Mouse (Mus musculus) embryonic facial prominence, embryonic 12.5 days (tissue): ENCODE results near the gene Nsa2. TPM values are rescaled to one million over a fixed set of nuclear protein-coding genes. Genes with fewer than 3 reads are reported as not detected.

Experiments
- ATAC-seq: fragments of 200-750 bp; cut with Nextera tagmentation; 2 replicates; pipeline ENCODE4 v1.8.0; 2017; ENCODE audit not compliant: insufficient number of reproducible peaks, insufficient read depth, low FRiP score, low TSS enrichment
- H3K27ac ChIP-seq: fragments of 300-500 bp; sonication (generic); 2 replicates; pipeline ENCODE4 v1.5.1; 2016; ENCODE audit warnings: mild to moderate bottlenecking
- H3K27me3 ChIP-seq: fragments of 300-500 bp; sonication (generic); 2 replicates; pipeline ENCODE4 v1.6.1; 2016; ENCODE audit warnings: mild to moderate bottlenecking, moderate library complexity
- H3K36me3 ChIP-seq: fragments of 300-500 bp; sonication (generic); 2 replicates; pipeline ENCODE4 v1.6.1; 2016; ENCODE audit warnings: mild to moderate bottlenecking
- H3K4me1 ChIP-seq: fragments of 300-500 bp; sonication (generic); 2 replicates; pipeline ENCODE4 v1.6.1; 2016
- H3K4me2 ChIP-seq: fragments of 300-500 bp; sonication (generic); replicated peaks from 2 replicates; pipeline ENCODE4 v1.6.1; 2016; ENCODE audit warnings: mild to moderate bottlenecking, moderate library complexity
- H3K4me3 ChIP-seq: fragments of 300-500 bp; sonication (generic); 2 replicates; pipeline ENCODE4 v1.5.1; 2016; ENCODE audit warnings: mild to moderate bottlenecking
- H3K9ac ChIP-seq: fragments of 300-500 bp; sonication (generic); 2 replicates; pipeline ENCODE4 v1.6.1; 2016; ENCODE audit warnings: mild to moderate bottlenecking, moderate library complexity
- H3K9me3 ChIP-seq: fragments of 300-500 bp; sonication (generic); 2 replicates; pipeline ENCODE4 v1.6.1; 2016; ENCODE audit warnings: mild to moderate bottlenecking, moderate library complexity
- WGBS: fragments of 180-500 bp; shearing (Covaris S2); methylation state at CpG from one replicate; pipeline ENCODE4 v1.1.7; 2016; 5-methylcytosine and 5-hydroxymethylcytosine counted together
- polyA plus RNA-seq: library from polyadenylated mRNA; unstranded; fragments of >200 nt; fragmentation: Nextera tagmentation; extraction: Ambion mirVana; gene quantifications from 2 replicates; pipeline ENCODE4 v1.2.1, GENCODE M21; 2016

Nsa2 gene
- polyA plus RNA-seq, result 61.1 and 66.6 TPM in 2 replicates

DNA sequence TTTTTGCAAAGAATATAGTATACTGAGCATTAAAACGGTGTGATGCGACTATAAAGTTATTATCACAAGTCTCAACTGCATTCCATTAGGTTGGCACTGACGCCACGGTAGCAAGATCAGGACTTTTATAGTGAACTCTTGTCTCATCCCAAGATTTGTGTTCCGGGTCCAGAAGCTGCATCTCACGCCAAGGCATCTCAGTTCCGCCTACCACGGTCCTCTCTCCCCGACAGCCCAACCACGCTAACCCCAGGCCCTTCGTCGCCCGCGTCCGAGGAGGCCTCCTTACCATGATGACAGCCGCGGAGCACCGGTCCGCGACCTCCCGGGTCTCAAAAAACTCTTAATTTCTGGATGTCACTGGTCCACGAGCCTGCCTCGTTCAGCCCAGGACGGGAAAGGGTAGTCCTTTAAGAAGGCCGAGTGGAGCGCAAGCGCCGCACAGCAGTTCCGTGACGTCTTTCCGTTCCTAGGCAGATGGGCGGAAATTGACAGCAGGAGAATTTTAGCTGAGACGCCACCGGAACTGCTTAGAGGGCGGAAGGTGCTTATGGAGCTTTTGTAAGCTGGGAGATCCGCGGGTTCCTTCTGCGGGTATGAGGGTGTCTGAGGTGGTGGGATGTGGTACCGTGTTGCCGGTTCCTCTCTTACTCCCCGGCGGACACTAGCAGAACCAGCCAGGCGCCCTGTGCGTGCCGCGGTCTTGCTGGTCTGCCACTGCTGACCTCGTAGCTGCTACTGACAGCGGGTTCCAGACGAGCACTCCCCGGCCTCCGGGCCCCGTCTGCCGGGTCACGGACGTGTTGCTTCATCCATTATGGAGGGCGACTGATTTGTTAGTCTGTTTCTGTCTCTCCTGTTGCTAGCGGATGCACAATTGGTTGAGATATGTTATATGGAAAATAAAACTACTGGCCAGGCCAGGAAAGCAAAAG, at the start of gene Nsa2, which contains the start of gene Gfm2:
TSS of gene Nsa2 (minus strand) at position 472 of the 935 bp plus-strand sequence.
TSS of gene Gfm2 (plus strand) at position 472 of the 935 bp plus-strand sequence.
- under 1% methylated on average over 57 of the region's 57 CpGs for WGBS
- peak within 1 kb of the TSS; percentile 82 for H3K27ac ChIP-seq
- peak within 1 kb of the TSS; percentile 86 for H3K4me3 ChIP-seq
- peak within 1 kb of the TSS; percentile 63 for H3K4me2 ChIP-seq
- H3K9me3 ChIP-seq, result no peaks in the 10 kb centered on the region
- no peaks in the 10 kb centered on the region for H3K27me3 ChIP-seq
- H3K4me1 ChIP-seq, result no peaks in the 10 kb centered on the region
- ATAC-seq, result peak; percentile 93
- H3K9ac ChIP-seq, result peak within 1 kb of the TSS; percentile 78
- H3K36me3 ChIP-seq, result peaks cover 21% of the 10 kb centered on the region

DNA sequence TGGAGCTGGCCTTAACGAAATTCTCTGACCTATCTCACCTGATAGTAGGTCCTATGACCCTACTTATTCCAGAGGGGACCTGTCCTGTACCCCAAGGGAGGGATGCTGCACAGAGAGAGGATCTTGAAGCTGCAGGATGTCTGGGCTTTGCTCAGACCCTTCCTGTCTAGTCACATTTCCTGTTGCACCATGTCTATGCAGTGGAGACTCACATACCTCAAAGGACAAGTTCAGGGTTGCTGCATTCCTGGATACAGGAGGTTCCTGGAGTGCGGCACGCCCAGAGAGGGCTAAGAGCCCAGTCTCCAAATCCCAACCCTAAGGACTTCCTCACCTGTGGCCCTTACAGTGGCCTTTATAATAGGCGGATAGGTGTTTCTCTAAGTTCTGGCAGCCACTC, 48.6 kb upstream of the Nsa2 start:
- 82% methylated on average over 4 of the region's 4 CpGs for whole genome bisulfite sequencing
- Histone ChIP-seq H3K4me1 (no peaks in the 10 kb centered on the region), H3K27me3 (no peaks in the 10 kb centered on the region), H3K9ac (no peak overlapping the region), H3K9me3 (no peaks in the 10 kb centered on the region), H3K36me3 (no peaks in the 10 kb centered on the region), H3K4me3 (no peak overlapping the region), H3K4me2 (no peak overlapping the region), H3K27ac (no peak overlapping the region)
- ATAC-seq, result no peak

DNA sequence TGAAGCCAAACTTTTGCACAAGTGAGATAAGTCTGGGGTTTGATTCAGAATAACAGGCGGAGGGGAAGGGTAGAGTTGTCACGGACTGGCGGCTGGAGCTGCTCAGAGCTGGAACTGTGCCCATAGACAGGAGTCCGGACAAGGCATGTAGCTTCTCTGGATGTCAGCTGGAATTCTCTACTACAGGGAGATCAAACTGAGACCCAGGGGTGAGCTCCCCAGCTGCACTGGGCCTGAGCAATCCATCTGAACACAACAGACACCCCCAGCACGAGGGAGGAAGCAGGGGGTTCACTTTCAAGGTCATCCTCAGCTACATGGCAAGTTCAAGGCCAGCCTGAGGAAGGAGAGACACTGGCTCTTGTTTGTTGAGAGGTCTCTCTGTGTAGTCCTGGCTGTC, 46.9 kb upstream of the Nsa2 start:
- H3K9ac ChIP-seq, result no peak overlapping the region
- WGBS, result 88% methylated on average over 5 of the region's 5 CpGs
- H3K27me3 ChIP-seq, result no peaks in the 10 kb centered on the region
- H3K36me3 ChIP-seq, result peaks cover 6% of the 10 kb centered on the region; the same call in 1 of the 2 replicates
- ATAC-seq, result no peak
- H3K4me2 ChIP-seq, result no peak overlapping the region
- H3K4me3 ChIP-seq, result no peak overlapping the region
- H3K4me1 ChIP-seq, result no peaks in the 10 kb centered on the region
- H3K27ac ChIP-seq, result no peak overlapping the region
- H3K9me3 ChIP-seq, result no peaks in the 10 kb centered on the region

DNA sequence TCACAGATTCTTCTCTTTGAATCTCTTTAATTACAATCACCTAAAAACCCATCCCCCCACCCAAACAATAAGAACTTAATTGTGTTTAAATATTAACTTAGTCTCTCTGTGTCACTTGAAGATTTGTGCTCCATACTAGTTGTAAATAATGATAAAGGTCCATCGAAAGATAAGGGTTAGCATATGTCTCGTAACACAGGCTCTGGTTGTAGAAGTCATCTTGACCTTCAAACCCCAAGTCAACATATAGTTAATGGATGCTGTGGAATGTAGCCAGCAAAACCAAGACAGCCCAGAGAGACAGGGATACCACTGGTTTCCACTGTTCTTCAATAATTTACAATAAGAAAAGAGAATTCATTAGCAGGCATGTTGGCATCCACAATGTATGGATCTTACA, 46.4 kb upstream of the Nsa2 start:
- no peak for ATAC-seq
- WGBS, result 92% methylated on average over 2 of the region's 2 CpGs
- Histone ChIP-seq H3K4me3 (no peak overlapping the region), H3K27me3 (no peaks in the 10 kb centered on the region), H3K9ac (no peak overlapping the region), H3K4me2 (no peak overlapping the region), H3K36me3 (peaks cover 8% of the 10 kb centered on the region; the same call in 1 of the 2 replicates), H3K4me1 (no peaks in the 10 kb centered on the region), H3K9me3 (no peaks in the 10 kb centered on the region), H3K27ac (no peak overlapping the region)

DNA sequence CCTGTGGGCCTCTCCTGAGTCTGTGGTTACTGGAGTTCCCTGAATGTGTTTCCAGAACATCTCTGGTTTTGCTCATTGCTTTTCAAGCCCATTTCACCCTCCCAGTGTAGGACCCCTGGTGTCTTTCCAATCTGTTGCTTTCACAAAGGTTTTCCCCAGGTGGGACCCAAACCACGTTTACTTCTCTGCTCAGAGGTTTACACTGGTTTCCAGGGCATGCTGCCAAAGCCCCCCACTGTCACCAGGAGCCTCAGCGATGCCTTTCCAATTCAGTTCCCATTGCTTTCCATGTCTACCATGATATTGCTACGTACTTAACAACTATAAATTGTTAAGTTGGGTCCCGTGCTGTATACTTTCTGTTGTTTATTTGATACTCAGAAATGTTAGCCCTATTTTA, 45.1 kb upstream of the Nsa2 start:
- H3K4me1 ChIP-seq, result no peaks in the 10 kb centered on the region
- no peak overlapping the region for H3K27ac ChIP-seq
- H3K9ac ChIP-seq, result no peak overlapping the region
- peaks cover 14% of the 10 kb centered on the region for H3K36me3 ChIP-seq
- no peak overlapping the region for H3K4me2 ChIP-seq
- no peak overlapping the region for H3K4me3 ChIP-seq
- ATAC-seq, result no peak
- no peaks in the 10 kb centered on the region for H3K9me3 ChIP-seq
- no peaks in the 10 kb centered on the region for H3K27me3 ChIP-seq
- WGBS, result 72% methylated on average over 4 of the region's 4 CpGs

DNA sequence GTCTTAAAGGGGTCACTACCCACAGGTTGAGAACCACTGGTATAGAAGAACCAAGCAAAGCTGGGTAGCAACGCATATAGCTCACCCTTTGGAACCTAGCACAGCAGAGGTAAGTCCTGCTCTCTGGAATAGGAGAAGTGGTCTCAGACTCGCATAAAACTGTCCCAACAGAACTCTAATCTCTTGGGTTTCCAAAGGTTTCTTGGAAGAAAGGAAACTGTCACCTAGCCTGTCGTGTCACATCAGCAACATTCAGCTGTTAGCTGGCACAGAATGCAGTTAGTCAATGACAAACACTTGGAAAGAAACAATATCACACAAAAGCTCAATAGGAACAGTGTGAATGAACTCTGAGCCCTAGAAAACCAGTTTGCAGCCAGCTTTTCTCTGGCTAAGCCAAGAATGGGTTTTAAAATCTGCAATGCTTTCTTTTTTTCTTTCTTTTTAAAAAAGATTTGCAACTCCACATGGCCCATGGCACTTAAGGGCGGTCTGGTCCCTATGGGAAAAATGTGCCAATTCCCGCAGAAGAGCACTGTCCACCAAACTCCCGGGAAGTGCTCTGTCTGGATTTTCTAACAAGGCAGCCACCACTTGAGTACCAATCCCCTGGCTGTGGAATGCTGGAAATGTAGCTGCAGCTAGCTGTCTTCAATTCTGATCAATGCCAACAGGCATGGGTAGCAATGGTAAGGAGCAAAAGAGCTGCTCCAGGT, 42.5 kb upstream of the Nsa2 start:
- Histone ChIP-seq H3K36me3 (peaks cover 27% of the 10 kb centered on the region), H3K9ac (no peak overlapping the region), H3K4me3 (no peak overlapping the region), H3K27ac (no peak overlapping the region), H3K27me3 (no peaks in the 10 kb centered on the region), H3K9me3 (no peaks in the 10 kb centered on the region), H3K4me2 (no peak overlapping the region), H3K4me1 (no peaks in the 10 kb centered on the region)
- WGBS, result 76% methylated on average over 6 of the region's 6 CpGs
- ATAC-seq, result no peak

DNA sequence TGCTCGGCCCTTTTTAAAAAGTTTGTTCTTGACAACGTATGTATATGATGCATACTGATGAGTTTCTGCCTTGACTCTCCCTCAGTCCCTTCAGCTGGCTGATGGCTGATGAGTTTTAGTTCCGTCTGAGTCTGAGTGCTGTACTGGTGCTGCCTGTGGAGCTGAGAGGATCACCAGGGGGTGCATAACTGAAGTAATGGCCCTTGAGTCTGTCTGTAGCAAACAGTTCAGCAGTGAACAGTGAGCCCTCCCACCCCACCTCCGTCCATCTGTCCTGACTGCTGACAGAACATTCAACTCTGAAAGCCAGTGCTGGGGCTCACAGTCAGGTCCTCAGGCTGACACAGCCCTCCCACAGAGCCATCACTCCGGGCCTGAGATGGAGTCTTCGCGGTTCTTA, 41.2 kb upstream of the Nsa2 start:
- H3K36me3 ChIP-seq, result peaks cover 40% of the 10 kb centered on the region
- H3K4me3 ChIP-seq, result no peak overlapping the region
- H3K9me3 ChIP-seq, result no peaks in the 10 kb centered on the region
- no peaks in the 10 kb centered on the region for H3K27me3 ChIP-seq
- H3K27ac ChIP-seq, result no peak overlapping the region
- H3K4me2 ChIP-seq, result no peak overlapping the region
- ATAC-seq, result no peak
- no peak overlapping the region for H3K9ac ChIP-seq
- H3K4me1 ChIP-seq, result no peaks in the 10 kb centered on the region
- 72% methylated on average over 7 of the region's 7 CpGs for WGBS

DNA sequence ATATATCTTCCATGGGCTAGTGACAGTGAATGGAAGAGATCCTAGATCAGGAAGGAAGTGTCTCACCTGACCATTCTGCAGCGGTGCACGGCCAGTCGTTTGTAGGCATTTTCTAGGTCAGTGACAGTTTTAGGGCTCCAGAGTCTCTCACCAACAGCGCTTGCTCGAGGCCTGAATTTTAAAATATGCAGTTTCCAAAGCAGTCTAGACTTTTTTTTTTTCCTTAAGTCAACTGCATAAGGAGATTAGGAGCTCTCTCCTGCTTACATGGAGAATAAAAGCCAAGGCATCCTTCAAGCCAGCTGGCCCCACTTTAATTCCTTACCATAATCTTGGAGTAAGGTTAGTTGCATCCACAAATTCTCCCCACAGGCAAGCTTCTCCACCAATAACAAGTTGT, 39.0 kb upstream of the Nsa2 start:
- peaks cover 57% of the 10 kb centered on the region for H3K36me3 ChIP-seq
- H3K9me3 ChIP-seq, result no peaks in the 10 kb centered on the region
- no peak overlapping the region for H3K9ac ChIP-seq
- 91% methylated on average over 5 of the region's 5 CpGs for WGBS
- H3K4me3 ChIP-seq, result no peak overlapping the region
- no peak for ATAC-seq
- H3K4me1 ChIP-seq, result no peaks in the 10 kb centered on the region
- H3K27me3 ChIP-seq, result no peaks in the 10 kb centered on the region
- H3K4me2 ChIP-seq, result no peak overlapping the region
- H3K27ac ChIP-seq, result no peak overlapping the region

DNA sequence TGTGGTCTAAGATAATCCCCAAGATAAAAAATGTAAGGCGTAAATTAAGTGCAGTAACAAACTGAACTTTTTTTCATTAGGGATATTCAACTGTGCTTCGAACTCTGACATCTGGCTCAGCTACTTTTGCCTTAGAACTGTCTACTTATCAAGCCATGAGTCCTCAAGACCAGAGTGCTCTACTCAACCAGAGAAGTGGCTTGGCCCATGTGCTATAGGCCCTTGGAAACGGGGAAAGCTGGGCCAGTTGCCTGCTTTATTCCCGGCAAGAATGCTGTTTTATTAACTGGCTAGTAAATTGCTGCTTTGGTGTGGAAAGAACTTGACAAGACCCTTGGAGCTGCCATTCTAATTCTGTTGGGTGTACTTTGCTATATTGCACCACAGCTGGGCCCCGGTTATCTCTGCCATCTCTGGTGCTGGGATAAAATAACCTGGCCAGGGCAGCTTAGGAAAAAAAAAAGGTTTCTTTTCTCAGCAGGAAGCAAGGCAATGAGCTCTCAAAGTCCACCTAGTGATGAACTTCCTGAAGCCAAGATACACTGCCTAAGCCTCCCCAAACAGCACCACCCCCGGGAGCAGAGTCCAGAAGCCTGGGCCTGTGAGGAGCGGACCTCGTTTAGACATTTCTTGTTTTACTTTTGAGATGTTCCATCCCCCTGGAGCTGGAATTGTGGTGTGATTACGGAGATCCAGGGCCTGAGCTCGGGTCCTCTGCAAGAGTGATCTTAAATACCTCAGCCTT, 38.0 kb upstream of the Nsa2 start:
- 87% methylated on average over 10 of the region's 10 CpGs for WGBS
- Histone ChIP-seq H3K9ac (no peak overlapping the region), H3K36me3 (peaks cover 57% of the 10 kb centered on the region), H3K9me3 (no peaks in the 10 kb centered on the region), H3K4me2 (no peak overlapping the region), H3K4me1 (no peaks in the 10 kb centered on the region), H3K27me3 (no peaks in the 10 kb centered on the region), H3K27ac (no peak overlapping the region), H3K4me3 (no peak overlapping the region)
- ATAC-seq, result no peak

DNA sequence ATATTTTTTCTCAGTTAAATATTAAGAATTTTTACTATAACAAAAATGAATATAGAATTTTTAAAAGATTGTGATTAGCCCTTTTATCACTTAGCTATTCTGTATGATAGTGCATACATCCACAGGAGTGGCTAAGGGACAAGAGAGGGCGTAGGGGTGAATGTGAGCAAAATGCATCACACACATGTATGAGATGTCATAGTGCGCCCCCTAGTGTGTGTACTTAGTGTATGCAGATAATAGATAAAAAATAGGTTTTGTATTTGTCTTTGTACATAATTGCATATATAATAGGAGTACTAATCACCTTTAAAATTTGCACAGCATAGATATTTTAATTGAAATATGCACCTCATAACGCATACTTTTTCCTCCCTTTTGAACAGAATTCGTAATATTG, 8.1 kb upstream of the Nsa2 start:
- Histone ChIP-seq H3K9me3 (no peaks in the 10 kb centered on the region), H3K36me3 (peaks cover 46% of the 10 kb centered on the region), H3K4me2 (no peak overlapping the region), H3K9ac (no peak overlapping the region), H3K4me1 (no peaks in the 10 kb centered on the region), H3K4me3 (no peak overlapping the region), H3K27ac (no peak overlapping the region), H3K27me3 (no peaks in the 10 kb centered on the region)
- WGBS, result 63% methylated on average over 4 of the region's 4 CpGs
- no peak for ATAC-seq

DNA sequence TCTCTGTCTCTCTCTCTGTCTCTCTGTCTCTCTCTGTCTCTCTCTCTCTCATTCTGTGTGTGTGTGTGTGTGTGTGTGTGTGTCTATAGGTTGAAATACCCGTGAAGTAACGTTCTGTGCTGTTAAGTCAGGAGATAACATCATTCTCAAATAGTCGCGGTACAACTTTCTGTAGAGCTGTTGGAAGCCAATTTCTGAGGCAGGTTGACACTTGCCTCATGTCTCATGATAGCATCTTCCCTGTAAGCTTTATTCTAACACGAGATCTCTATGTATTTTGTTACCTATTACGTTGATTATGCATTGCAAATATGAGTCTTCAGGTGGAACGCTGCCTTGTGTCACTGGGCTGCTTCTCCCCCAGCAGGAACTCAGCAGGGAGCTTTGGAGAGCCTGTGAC, 4.6 kb upstream of the Nsa2 start:
- H3K36me3 ChIP-seq, result peaks cover 23% of the 10 kb centered on the region
- H3K27ac ChIP-seq, result no peak overlapping the region
- H3K9me3 ChIP-seq, result no peaks in the 10 kb centered on the region
- no peaks in the 10 kb centered on the region for H3K27me3 ChIP-seq
- no peak overlapping the region for H3K9ac ChIP-seq
- no peak overlapping the region for H3K4me3 ChIP-seq
- 87% methylated on average over 7 of the region's 7 CpGs for WGBS
- H3K4me1 ChIP-seq, result no peaks in the 10 kb centered on the region
- H3K4me2 ChIP-seq, result no peak overlapping the region
- ATAC-seq, result no peak
